Mouse (Mus musculus) stomach, postnatal 0 days (tissue): ENCODE data around the gene Gfi1.

ENCODE experiments used
- CTCF ChIP-seq: IDR thresholded peaks from 2 replicates; pipeline ENCODE4 v1.5.1; 2016; ENCODE audit warnings: antibody characterized with exemption, low read depth, mild to moderate bottlenecking, moderate library complexity
- EP300 ChIP-seq: optimal IDR thresholded peaks from 2 replicates; pipeline ENCODE3; 2016; ENCODE audit warnings: antibody characterized with exemption

DNA sequence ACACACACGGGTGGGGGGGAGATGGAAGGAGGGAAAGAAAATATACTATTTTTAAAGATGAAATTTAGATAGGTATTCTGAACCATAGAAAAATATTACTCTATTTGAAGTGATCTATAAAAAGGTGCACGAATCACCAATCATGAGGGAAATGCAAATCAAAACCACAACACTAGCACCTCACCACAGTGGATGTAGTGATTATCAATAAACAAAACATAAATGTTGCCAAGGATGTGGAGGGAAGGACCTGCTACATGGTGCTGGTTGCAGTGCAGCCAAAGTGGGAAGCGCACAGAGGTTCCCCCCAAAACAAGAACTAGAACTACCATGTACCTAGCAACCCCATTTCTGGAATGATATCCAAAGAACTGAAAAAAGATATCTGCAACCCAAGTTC lies 30.8 kb downstream of the Gfi1 start:
- TF ChIP-seq CTCF (no peak), EP300 (no peak)
